Mouse (Mus musculus): ENCODE data around the gene Retreg1. TPM values are rescaled to one million over a fixed set of nuclear protein-coding genes. Genes with fewer than 3 reads are reported as not detected.
"Not testable (repeated sequence)": the region's sequence is repeated elsewhere in the genome, so short reads cannot be mapped to it uniquely, and the experiment has no call there.

The Retreg1 gene
- polyA plus RNA-seq, 1 experiment from 2014 or later, result 2.9 TPM

DNA sequence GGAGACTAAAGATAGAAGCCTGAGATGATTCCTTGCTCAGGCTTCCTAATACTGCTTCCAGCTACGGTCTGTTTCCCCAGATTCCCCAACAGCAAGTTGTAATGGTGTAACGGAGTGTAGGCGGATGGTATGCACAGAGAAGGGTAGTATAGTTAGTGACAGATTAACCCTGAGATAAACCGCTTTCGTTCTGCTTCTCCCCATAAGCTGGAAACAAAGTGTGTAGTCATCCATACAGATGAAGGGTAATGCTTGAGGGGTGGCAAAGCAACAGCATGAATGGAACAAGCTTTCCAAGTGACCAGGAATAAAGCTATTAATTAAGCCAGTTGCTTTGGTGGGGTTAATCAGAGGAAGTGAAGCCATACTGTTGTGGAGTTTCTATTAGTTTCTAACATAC, 156.6 kb downstream of the Retreg1 start:
- not testable (repeated sequence) for H3K4me1 ChIP-seq (ENCODE audit: control insufficient read depth, insufficient read depth, low read length); H3K4me3 ChIP-seq (ENCODE audit: low read depth, low read length); H3K9me3 ChIP-seq (ENCODE audit: control insufficient read depth, low read length); H3K4me2 ChIP-seq (ENCODE audit: low read depth, severe bottlenecking); DNase-seq (ENCODE audit: low spot score); H3K9ac ChIP-seq (ENCODE audit: low read length); H3K36me3 ChIP-seq (ENCODE audit: control insufficient read depth, insufficient read depth, low read length); H3K27me3 ChIP-seq (ENCODE audit: control insufficient read depth, insufficient read depth, low read length); H3K27ac ChIP-seq (replicated peaks; ENCODE audit: low read depth, low read length); ATAC-seq (ENCODE audit: insufficient number of reproducible peaks, low FRiP score, low TSS enrichment, low read depth)
- 89% methylated on average over 5 of the region's 5 CpGs for WGBS

- ATAC-seq (ENCODE audit: insufficient number of reproducible peaks, low FRiP score, low TSS enrichment, low read depth), result no peak
- WGBS, result 86% methylated on average over 3 of the region's 3 CpGs
- H3K9ac ChIP-seq (ENCODE audit: low read length), result no peak overlapping the region
- no peaks in the 10 kb centered on the region for H3K36me3 ChIP-seq (ENCODE audit: control insufficient read depth, insufficient read depth, low read length)
- H3K4me2 ChIP-seq (ENCODE audit: low read depth, severe bottlenecking), result no peak overlapping the region
- no peak overlapping the region for H3K4me3 ChIP-seq (ENCODE audit: low read depth, low read length)
- no peak overlapping the region for H3K27ac ChIP-seq (replicated peaks; ENCODE audit: low read depth, low read length)
- H3K9me3 ChIP-seq (ENCODE audit: control insufficient read depth, low read length), result no peaks in the 10 kb centered on the region
- H3K4me1 ChIP-seq (ENCODE audit: control insufficient read depth, insufficient read depth, low read length), result no peaks in the 10 kb centered on the region
- DNase-seq (ENCODE audit: low spot score), result no peak
- no peaks in the 10 kb centered on the region for H3K27me3 ChIP-seq (ENCODE audit: control insufficient read depth, insufficient read depth, low read length)
Measured at GRCm38 (mm10) chr15:26008621-26009020, 165.6 kb downstream of the Retreg1 start.

DNA sequence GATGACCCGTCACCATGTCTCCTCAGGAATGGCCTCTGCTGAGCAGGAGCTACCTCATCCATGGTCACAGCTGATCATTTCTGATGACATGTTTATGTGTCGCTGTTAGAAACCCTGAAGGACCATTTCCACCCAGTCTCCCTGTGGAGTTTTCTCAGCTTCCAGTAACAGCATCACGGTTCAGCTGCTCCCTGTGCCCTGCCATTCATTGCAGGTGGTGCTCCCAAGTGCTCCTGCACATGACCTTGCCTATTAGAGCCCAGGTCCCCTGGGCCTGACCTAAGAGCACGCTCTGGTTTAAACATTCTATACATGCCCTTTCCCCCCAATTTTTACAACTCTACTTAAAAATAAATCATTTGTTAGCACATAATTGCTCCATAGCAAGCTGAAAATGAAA, 169.9 kb downstream of the Retreg1 start:
- ATAC-seq (ENCODE audit: insufficient number of reproducible peaks, low FRiP score, low TSS enrichment, low read depth), result peak; percentile 41; the same call in 1 of the 2 replicates
- Histone ChIP-seq H3K4me3 (ENCODE audit: low read depth, low read length) (no peak overlapping the region), H3K9ac (ENCODE audit: low read length) (no peak overlapping the region), H3K4me1 (ENCODE audit: control insufficient read depth, insufficient read depth, low read length) (no peaks in the 10 kb centered on the region; the same call in 1 of the 2 replicates), H3K9me3 (ENCODE audit: control insufficient read depth, low read length) (no peaks in the 10 kb centered on the region), H3K4me2 (ENCODE audit: low read depth, severe bottlenecking) (no peak overlapping the region), H3K27ac (replicated peaks; ENCODE audit: low read depth, low read length) (no peak overlapping the region), H3K27me3 (ENCODE audit: control insufficient read depth, insufficient read depth, low read length) (no peaks in the 10 kb centered on the region), H3K36me3 (ENCODE audit: control insufficient read depth, insufficient read depth, low read length) (no peaks in the 10 kb centered on the region)
- peak; percentile 43 for DNase-seq (ENCODE audit: low spot score)
- 57% methylated on average over 4 of the region's 4 CpGs for WGBS

GRCm38 (mm10) chr15:26015979-26016665, 173.1 kb downstream of the Retreg1 start:
- Histone ChIP-seq H3K27ac (replicated peaks; ENCODE audit: low read depth, low read length) (no peak overlapping the region), H3K27me3 (ENCODE audit: control insufficient read depth, insufficient read depth, low read length) (no peaks in the 10 kb centered on the region), H3K36me3 (ENCODE audit: control insufficient read depth, insufficient read depth, low read length) (no peaks in the 10 kb centered on the region), H3K9me3 (ENCODE audit: control insufficient read depth, low read length) (no peaks in the 10 kb centered on the region), H3K9ac (ENCODE audit: low read length) (no peak overlapping the region), H3K4me2 (ENCODE audit: low read depth, severe bottlenecking) (no peak overlapping the region), H3K4me1 (ENCODE audit: control insufficient read depth, insufficient read depth, low read length) (no peaks in the 10 kb centered on the region; the same call in 1 of the 2 replicates), H3K4me3 (ENCODE audit: low read depth, low read length) (no peak overlapping the region)
- 47% methylated on average over 14 of the region's 14 CpGs for WGBS
- DNase-seq (ENCODE audit: low spot score) (peak; percentile 64), ATAC-seq (ENCODE audit: insufficient number of reproducible peaks, low FRiP score, low TSS enrichment, low read depth) (peak; percentile 74; the same call in 1 of the 2 replicates)

- no peaks in the 10 kb centered on the region for H3K9me3 ChIP-seq (ENCODE audit: control insufficient read depth, low read length)
- H3K9ac ChIP-seq (ENCODE audit: low read length), result no peak overlapping the region
- no peaks in the 10 kb centered on the region for H3K4me1 ChIP-seq (ENCODE audit: control insufficient read depth, insufficient read depth, low read length)
- H3K4me2 ChIP-seq (ENCODE audit: low read depth, severe bottlenecking), result no peak overlapping the region
- no peak overlapping the region for H3K27ac ChIP-seq (replicated peaks; ENCODE audit: low read depth, low read length)
- H3K27me3 ChIP-seq (ENCODE audit: control insufficient read depth, insufficient read depth, low read length), result no peaks in the 10 kb centered on the region
- H3K4me3 ChIP-seq (ENCODE audit: low read depth, low read length), result no peak overlapping the region
- H3K36me3 ChIP-seq (ENCODE audit: control insufficient read depth, insufficient read depth, low read length), result no peaks in the 10 kb centered on the region
- DNase-seq (ENCODE audit: low spot score), result no peak
- no peak for ATAC-seq (ENCODE audit: insufficient number of reproducible peaks, low FRiP score, low TSS enrichment, low read depth)
- WGBS, result 50% methylated on average over 8 of the region's 8 CpGs
Measured at GRCm38 (mm10) chr15:26021721-26022120, 178.7 kb downstream of the Retreg1 start.

DNA sequence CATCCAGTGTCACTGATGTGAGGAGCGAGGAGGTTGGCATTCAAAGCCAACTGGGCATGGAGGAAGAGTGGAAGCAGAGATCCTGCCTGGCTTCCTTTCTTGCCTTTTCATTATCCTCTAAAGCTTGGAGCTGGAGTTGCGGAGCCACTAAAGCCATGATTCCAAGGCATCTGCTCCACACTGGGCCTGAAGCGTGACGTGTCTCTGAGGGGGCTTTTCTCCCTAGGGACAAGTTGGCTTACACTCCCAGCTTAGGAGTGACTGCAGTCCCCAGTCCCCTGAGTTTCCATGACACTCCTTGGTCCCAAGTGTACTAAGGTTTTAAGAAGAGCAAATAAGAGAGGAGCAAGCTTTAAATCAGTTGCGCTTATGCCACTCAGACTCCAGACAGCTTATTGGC, 179.7 kb downstream of the Retreg1 start:
- no peak overlapping the region for H3K9ac ChIP-seq (ENCODE audit: low read length)
- no peaks in the 10 kb centered on the region for H3K4me1 ChIP-seq (ENCODE audit: control insufficient read depth, insufficient read depth, low read length)
- no peaks in the 10 kb centered on the region for H3K36me3 ChIP-seq (ENCODE audit: control insufficient read depth, insufficient read depth, low read length)
- H3K27me3 ChIP-seq (ENCODE audit: control insufficient read depth, insufficient read depth, low read length), result no peaks in the 10 kb centered on the region
- H3K4me2 ChIP-seq (ENCODE audit: low read depth, severe bottlenecking), result no peak overlapping the region
- no peaks in the 10 kb centered on the region for H3K9me3 ChIP-seq (ENCODE audit: control insufficient read depth, low read length)
- DNase-seq (ENCODE audit: low spot score), result no peak
- no peak overlapping the region for H3K4me3 ChIP-seq (ENCODE audit: low read depth, low read length)
- WGBS, result 86% methylated on average over 5 of the region's 5 CpGs
- H3K27ac ChIP-seq (replicated peaks; ENCODE audit: low read depth, low read length), result no peak overlapping the region
- ATAC-seq (ENCODE audit: insufficient number of reproducible peaks, low FRiP score, low TSS enrichment, low read depth), result no peak

Small RNAs within 50 kb of the gene (microRNA-seq; reads per million reads assigned to microRNA genes)
- not detected for gene Mir7212

Other genes starting within 250 kb of the Retreg1 start
- 48.4 and 52.2 TPM in 2 replicates for gene Myo10, start 220.7 kb upstream of the Retreg1 start, polyA plus RNA-seq (2014; fragmentation: Nextera tagmentation; extraction: Ambion mirVana)
- 34.4 and 37.2 TPM in 2 replicates for gene Zfp622, start 141.2 kb downstream of the Retreg1 start, polyA plus RNA-seq (2014; fragmentation: Nextera tagmentation; extraction: Ambion mirVana)

Data from limb, embryonic 11.5 days (tissue).